Mouse (Mus musculus) kidney, postnatal 0 days (tissue): ENCODE results near the gene Mcoln3. TPM values are rescaled to one million over a fixed set of nuclear protein-coding genes. Genes with fewer than 3 reads are reported as not detected.
A peak's percentile ranks its signal among the peaks of the same experiment; 100 is the strongest.

ENCODE experiments used
- ATAC-seq: fragments of 200-750 bp; cut with Nextera tagmentation; replicated peaks from 2 replicates; pipeline ENCODE4 v1.8.0; 2017; ENCODE audit warnings: low read depth, moderate number of reproducible peaks, moderate TSS enrichment, moderate library complexity; ENCODE audit not compliant: low FRiP score
- DNase-seq: peaks from one replicate; pipeline ENCODE4 v3.0.0-alpha.2; 2016; ENCODE audit warnings: low spot score
- H3K27ac ChIP-seq: fragments of 300-500 bp; sonication (generic); 2 replicates; pipeline ENCODE4 v1.5.1; 2014; ENCODE audit warnings: mild to moderate bottlenecking
- H3K27me3 ChIP-seq: fragments of 300-500 bp; sonication (generic); 2 replicates; pipeline ENCODE4 v1.6.1; 2014; ENCODE audit warnings: low read length, mixed read lengths; ENCODE audit not compliant: insufficient read depth
- H3K36me3 ChIP-seq: fragments of 300-500 bp; sonication (generic); 2 replicates; pipeline ENCODE4 v1.6.1; 2014; ENCODE audit warnings: low read length, mixed read lengths; ENCODE audit not compliant: insufficient read depth
- H3K4me1 ChIP-seq: fragments of 300-500 bp; sonication (generic); replicated peaks from 2 replicates; pipeline ENCODE4 v1.6.1; 2014; ENCODE audit warnings: antibody characterized with exemption, low read length, mixed read lengths; ENCODE audit not compliant: insufficient read depth
- H3K4me2 ChIP-seq: fragments of 300-500 bp; sonication (generic); 2 replicates; pipeline ENCODE4 v1.6.1; 2014; ENCODE audit warnings: mild to moderate bottlenecking, low read length, moderate library complexity, mixed read lengths
- H3K4me3 ChIP-seq: fragments of 300-500 bp; sonication (generic); replicated peaks from 2 replicates; pipeline ENCODE4 v1.5.1; 2014; ENCODE audit warnings: low read depth, low read length
- H3K9ac ChIP-seq: fragments of 300-500 bp; sonication (generic); 2 replicates; pipeline ENCODE4 v1.6.1; 2014; ENCODE audit warnings: low read depth, low read length
- H3K9me3 ChIP-seq: fragments of 300-500 bp; sonication (generic); replicated peaks from 2 replicates; pipeline ENCODE4 v1.6.1; 2016; ENCODE audit warnings: low read length, inconsistent platforms, mixed read lengths
- CTCF ChIP-seq: IDR thresholded peaks from 2 replicates; pipeline ENCODE4 v1.5.1; 2016; ENCODE audit warnings: antibody characterized with exemption, low read depth, mild to moderate bottlenecking, moderate library complexity
- WGBS: fragments of 180-500 bp; shearing (Covaris S2); extraction: QIAGEN DNeasy Blood & Tissue Kit; methylation state at CpG from one replicate; pipeline ENCODE4 v1.1.7; 2014; 5-methylcytosine and 5-hydroxymethylcytosine counted together
- polyA plus RNA-seq: library from polyadenylated mRNA; unstranded; fragments of >200 nt; fragmentation: Nextera tagmentation; extraction: Ambion mirVana; gene quantifications from 2 replicates; pipeline ENCODE4 v1.2.1, GENCODE M21; 2015

Gene Mcoln3
- polyA plus RNA-seq, 1 experiment from 2014 or later: 34.7 TPM

- Histone ChIP-seq H3K27me3 (no peaks in the 10 kb centered on the region), H3K4me1 (no peaks in the 10 kb centered on the region), H3K9me3 (no peaks in the 10 kb centered on the region), H3K4me2 (no peak overlapping the region), H3K4me3 (no peak overlapping the region), H3K36me3 (no peaks in the 10 kb centered on the region), H3K9ac (no peak overlapping the region), H3K27ac (no peak overlapping the region)
- 88% methylated on average over 7 of the region's 7 CpGs for WGBS
- DNase-seq: no peak
- no peak for TF ChIP-seq CTCF
- no peak for ATAC-seq
Observed at GRCm38 (mm10) chr3:146142523-146142922, 25.3 kb downstream of the Mcoln3 start.

- ATAC-seq: no peak
- 57% methylated on average over 5 of the region's 5 CpGs for WGBS
- no peak for DNase-seq
- TF ChIP-seq CTCF: peak; percentile 38; the same call in 1 of the 2 replicates
- Histone ChIP-seq H3K27ac (no peak overlapping the region), H3K4me1 (peaks cover 10% of the 10 kb centered on the region; the same call in 1 of the 2 replicates), H3K9me3 (no peaks in the 10 kb centered on the region), H3K27me3 (no peaks in the 10 kb centered on the region), H3K36me3 (no peaks in the 10 kb centered on the region), H3K4me2 (no peak overlapping the region), H3K4me3 (no peak overlapping the region), H3K9ac (no peak overlapping the region)
Observed at GRCm38 (mm10) chr3:146145501-146145900, 28.3 kb downstream of the Mcoln3 start.

- DNase-seq: peak; percentile 45
- H3K36me3 ChIP-seq: no peaks in the 10 kb centered on the region
- H3K4me1 ChIP-seq: peaks cover 10% of the 10 kb centered on the region; the same call in 1 of the 2 replicates
- no peak for ATAC-seq
- H3K9me3 ChIP-seq: no peaks in the 10 kb centered on the region
- no peaks in the 10 kb centered on the region for H3K27me3 ChIP-seq
- H3K9ac ChIP-seq: no peak overlapping the region
- no peak overlapping the region for H3K4me2 ChIP-seq
- H3K27ac ChIP-seq: no peak overlapping the region
- H3K4me3 ChIP-seq: no peak overlapping the region
- 36% methylated on average over 5 of the region's 5 CpGs for WGBS
- no peak for TF ChIP-seq CTCF
Observed at GRCm38 (mm10) chr3:146146131-146146530, 28.9 kb downstream of the Mcoln3 start.

GRCm38 (mm10) chr3:146149156-146150057, 32.2 kb downstream of the Mcoln3 start, which contains the start of gene Mcoln2:
Mcoln2 (plus strand) TSS chr3:146149833.
- Histone ChIP-seq H3K4me1 (peaks cover 10% of the 10 kb centered on the region; the same call in 1 of the 2 replicates), H3K36me3 (no peaks in the 10 kb centered on the region), H3K9ac (peak within 1 kb of the TSS; percentile 42), H3K27me3 (0 out of 2 replicates have a peak, but pooled peaks cover 3% of the 10 kb centered on the region), H3K4me3 (peak within 1 kb of the TSS; percentile 45), H3K27ac (no peak within 1 kb of the TSS), H3K4me2 (peak within 1 kb of the TSS; percentile 93), H3K9me3 (no peaks in the 10 kb centered on the region)
- DNase-seq (no peak), ATAC-seq (peak; percentile 19; the same call in 1 of the 2 replicates)
- TF ChIP-seq CTCF: no peak
- 13% methylated on average over 34 of the region's 34 CpGs for WGBS

GRCm38 (mm10) chr3:146150058-146150400, 32.8 kb downstream of the Mcoln3 start:
- peak; percentile 64 for ATAC-seq
- Histone ChIP-seq H3K36me3 (no peaks in the 10 kb centered on the region), H3K27ac (no peak overlapping the region), H3K9me3 (no peaks in the 10 kb centered on the region), H3K27me3 (0 out of 2 replicates have a peak, but pooled peaks cover 3% of the 10 kb centered on the region), H3K9ac (peak overlapping the region; percentile 42), H3K4me3 (peak overlapping the region; percentile 45), H3K4me1 (peaks cover 10% of the 10 kb centered on the region; the same call in 1 of the 2 replicates), H3K4me2 (peak overlapping the region; percentile 93)
- WGBS: under 1% methylated on average over 26 of the region's 26 CpGs
- peak; percentile 46 for DNase-seq
- no peak for TF ChIP-seq CTCF

- H3K9me3 ChIP-seq: no peaks in the 10 kb centered on the region
- H3K4me2 ChIP-seq: peak overlapping the region; percentile 93
- H3K27ac ChIP-seq: no peak overlapping the region
- no peaks in the 10 kb centered on the region for H3K36me3 ChIP-seq
- TF ChIP-seq CTCF: no peak
- H3K27me3 ChIP-seq: 0 out of 2 replicates have a peak, but pooled peaks cover 3% of the 10 kb centered on the region
- WGBS: 4% methylated on average over 11 of the region's 11 CpGs
- H3K9ac ChIP-seq: no peak overlapping the region
- DNase-seq (peak; percentile 51), ATAC-seq (no peak)
- peaks cover 10% of the 10 kb centered on the region; the same call in 1 of the 2 replicates for H3K4me1 ChIP-seq
- H3K4me3 ChIP-seq: peak overlapping the region; percentile 45; the same call in 1 of the 2 replicates
Observed at GRCm38 (mm10) chr3:146150560-146150959, 33.3 kb downstream of the Mcoln3 start.
